Mouse (Mus musculus) megakaryocyte, embryonic 14.5 days (primary cell): ENCODE data around the gene Ttc7b.

Experiments used
- FLI1 ChIP-seq: IDR thresholded peaks from 2 replicates; pipeline ENCODE4 v1.6.1; 2012; ENCODE audit warnings: low read length, inconsistent platforms, mixed read lengths
- GATA1 ChIP-seq: IDR thresholded peaks from 3 replicates; pipeline ENCODE4 v1.6.1; 2012; ENCODE audit warnings: mixed read lengths, low read length, inconsistent platforms, borderline replicate concordance

DNA sequence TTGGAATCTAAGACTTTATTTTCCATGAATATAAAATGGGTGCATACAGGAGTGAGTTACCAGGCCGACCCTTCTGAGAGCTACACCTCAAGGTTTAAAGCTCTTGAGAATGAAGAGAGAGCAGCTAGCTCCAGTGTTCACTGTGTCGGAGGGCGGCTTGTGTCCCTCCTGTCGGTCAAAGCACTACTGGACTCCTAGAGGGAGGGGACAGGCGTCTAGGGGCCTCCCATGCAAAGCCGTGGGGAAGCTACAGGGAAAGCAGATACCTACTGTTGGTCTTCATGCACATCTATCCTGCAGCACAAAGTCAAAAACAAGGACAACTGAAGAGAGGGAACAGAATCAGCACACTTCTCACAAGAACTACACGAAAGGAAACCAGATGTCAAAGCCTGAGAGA is 74.9 kb downstream of the Ttc7b start:
- TF ChIP-seq GATA1, result no peak
- no peak for TF ChIP-seq FLI1
